Mouse (Mus musculus): ENCODE data around the gene Pex3.
"Not testable (repeated sequence)": the region's sequence is repeated elsewhere in the genome, so short reads cannot be mapped to it uniquely, and the experiment has no call there.

The Pex3 gene

DNA sequence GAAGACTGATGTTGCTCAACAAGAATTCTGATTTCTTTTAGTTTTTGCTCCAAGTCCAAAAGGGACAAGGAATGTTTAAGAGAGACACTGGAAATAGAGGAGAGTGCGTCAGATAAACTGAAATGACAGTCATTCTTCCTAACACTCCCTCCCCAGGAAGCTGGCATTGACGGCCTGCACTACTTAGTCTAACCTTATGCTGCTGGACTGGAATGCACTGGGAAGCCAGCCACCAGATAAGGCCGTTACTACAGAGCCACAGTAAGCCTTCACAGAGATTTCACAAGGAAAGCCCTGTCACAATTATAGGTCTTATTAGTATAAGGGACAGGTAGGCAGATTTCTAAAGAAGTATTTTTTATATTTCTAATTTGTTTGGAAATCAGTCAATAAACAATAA is 18.2 kb downstream of the Pex3 start:
- DNase-seq (ENCODE audit: low spot score) = no peak

GRCm38 (mm10) chr10:13528155-13528554 is 24.8 kb downstream of the Pex3 start:
- no peak for DNase-seq (ENCODE audit: low spot score)

DNA sequence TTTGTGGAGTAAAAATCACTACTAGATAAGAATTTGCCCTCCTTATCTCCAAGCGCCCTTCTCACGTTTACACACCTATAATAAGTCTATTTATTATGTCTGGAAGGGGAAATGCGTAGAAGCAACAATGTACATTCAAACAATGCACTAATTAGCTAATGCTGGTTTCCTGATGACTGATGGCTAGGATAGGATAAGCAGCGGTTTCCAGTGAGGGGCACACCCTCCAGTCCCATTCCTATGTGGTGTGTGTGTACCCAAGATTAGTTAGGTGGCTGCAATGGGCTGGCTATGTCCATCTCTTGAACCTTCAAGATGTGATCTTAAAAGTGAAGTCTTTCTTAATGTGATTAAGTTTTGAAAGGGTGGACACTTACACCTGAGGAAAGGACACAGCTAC is 31.1 kb downstream of the Pex3 start:
- DNase-seq (ENCODE audit: low spot score) = no peak

DNA sequence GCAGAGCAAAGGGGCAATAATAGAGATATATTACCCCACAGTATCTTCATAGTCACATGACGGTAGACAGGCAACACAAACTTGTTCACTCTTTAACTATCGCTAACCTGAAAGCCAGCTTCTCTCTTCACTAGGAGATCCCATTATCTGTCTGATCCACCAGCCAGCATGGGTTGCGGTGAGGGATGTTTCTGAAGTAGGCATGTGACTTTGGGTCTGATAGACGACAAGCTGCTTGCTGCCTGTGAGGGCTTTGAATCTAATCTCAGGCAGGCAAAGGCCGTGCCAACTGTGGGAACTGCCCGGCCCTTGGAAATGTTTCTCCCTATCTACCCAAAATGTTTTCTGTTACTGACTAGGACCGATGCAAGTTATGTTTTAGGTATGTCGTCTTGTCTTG is 50.6 kb downstream of the Pex3 start:
- no peak for DNase-seq (ENCODE audit: low spot score)

- DNase-seq (ENCODE audit: low spot score) = not testable (repeated sequence)
Measured at GRCm38 (mm10) chr10:13501533-13501932, 51.4 kb downstream of the Pex3 start.

DNA sequence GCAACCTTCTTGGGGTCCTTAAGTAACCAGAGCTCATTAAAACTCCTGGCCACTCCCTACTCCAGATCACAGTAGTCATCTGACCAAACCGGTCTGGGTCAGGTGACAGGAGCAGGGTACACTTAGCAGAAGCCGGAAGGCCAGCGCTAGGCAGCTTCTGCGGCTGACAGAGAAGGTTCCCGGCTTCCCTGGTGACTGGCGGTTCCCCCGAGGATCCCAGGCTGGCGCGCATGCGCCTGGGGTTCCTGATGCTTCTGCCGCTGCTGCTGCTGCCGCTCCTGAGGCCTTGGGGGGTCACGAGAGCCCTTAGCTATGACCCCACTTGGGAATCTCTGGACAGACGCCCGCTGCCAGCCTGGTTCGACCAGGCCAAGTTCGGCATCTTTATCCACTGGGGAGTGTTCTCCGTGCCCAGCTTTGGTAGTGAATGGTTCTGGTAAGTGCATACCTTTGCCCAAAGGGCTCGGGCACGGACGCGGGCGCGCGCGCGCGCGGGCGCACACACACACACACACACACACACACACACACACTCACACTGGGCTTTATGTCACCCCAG is 51.9 kb downstream of the Pex3 start:
- DNase-seq (ENCODE audit: low spot score) = peak; percentile 64

DNA sequence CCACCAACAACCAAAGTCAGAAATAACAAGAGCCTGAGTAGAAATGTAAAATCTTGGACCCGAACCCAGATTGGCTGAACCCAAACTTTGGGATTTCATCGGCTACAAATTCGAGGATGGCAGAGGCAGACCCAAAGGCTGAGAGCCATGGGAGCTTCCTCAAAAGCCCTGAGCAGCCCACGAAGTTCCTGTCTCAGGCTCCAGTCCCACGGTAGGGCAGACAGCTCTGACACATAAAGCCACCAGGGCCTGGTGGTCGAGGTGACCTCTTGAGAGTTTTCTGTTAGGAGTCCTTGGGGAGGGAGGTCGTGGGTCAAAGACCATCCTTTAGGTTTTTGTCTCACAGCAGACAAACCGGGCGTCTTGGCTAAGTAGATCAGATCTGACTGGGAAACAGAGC is 52.5 kb downstream of the Pex3 start:
- no peak for DNase-seq (ENCODE audit: low spot score)

- no peak for DNase-seq (ENCODE audit: low spot score)
Measured at GRCm38 (mm10) chr10:13499331-13499730, 53.6 kb downstream of the Pex3 start, which contains the start of gene Fuca2. TSS of gene Fuca2 (plus strand) at chr10:13499540.

GRCm38 (mm10) chr10:13496315-13496714 is 56.6 kb downstream of the Pex3 start:
- DNase-seq (ENCODE audit: low spot score) = no peak

GRCm38 (mm10) chr10:13493978-13494686 is 58.8 kb downstream of the Pex3 start:
- DNase-seq (ENCODE audit: low spot score) = no peak

- DNase-seq (ENCODE audit: low spot score) = no peak
Measured at GRCm38 (mm10) chr10:13489671-13490070, 63.3 kb downstream of the Pex3 start.

GRCm38 (mm10) chr10:13485958-13486357 is 67.0 kb downstream of the Pex3 start:
- DNase-seq (ENCODE audit: low spot score) = no peak

GRCm38 (mm10) chr10:13479341-13479740 is 73.6 kb downstream of the Pex3 start:
- DNase-seq (ENCODE audit: low spot score) = no peak

- DNase-seq (ENCODE audit: low spot score) = no peak
Measured at GRCm38 (mm10) chr10:13475121-13475520, 77.8 kb downstream of the Pex3 start.

- no peak for DNase-seq (ENCODE audit: low spot score)
Measured at GRCm38 (mm10) chr10:13474568-13474955, 78.4 kb downstream of the Pex3 start.
